Mouse (Mus musculus) midbrain, embryonic 14.5 days (tissue): ENCODE results near the gene Ism1. TPM values are rescaled to one million over a fixed set of nuclear protein-coding genes. Genes with fewer than 3 reads are reported as not detected.

Experiments used
- ATAC-seq: fragments of 200-750 bp; cut with Nextera tagmentation; 2 replicates; pipeline ENCODE4 v1.8.0; 2017; ENCODE audit warnings: moderate number of reproducible peaks, moderate library complexity; ENCODE audit not compliant: low FRiP score, low TSS enrichment
- DNase-seq: peaks from one replicate; pipeline ENCODE4 v3.0.0-alpha.2; 2015
- H3K27ac ChIP-seq: fragments of 300-500 bp; sonication (generic); replicated peaks from 2 replicates; pipeline ENCODE4 v1.5.1; 2014; ENCODE audit warnings: mild to moderate bottlenecking, low read depth, low read length, moderate library complexity
- H3K27me3 ChIP-seq: fragments of 300-500 bp; sonication (generic); 2 replicates; pipeline ENCODE4 v1.6.1; 2014; ENCODE audit warnings: low read length, control low read depth, mixed read lengths; ENCODE audit not compliant: control insufficient read depth, insufficient read depth
- H3K36me3 ChIP-seq: fragments of 300-500 bp; sonication (generic); 2 replicates; pipeline ENCODE4 v1.6.1; 2014; ENCODE audit warnings: low read length, control low read depth; ENCODE audit not compliant: control insufficient read depth, insufficient read depth
- H3K4me1 ChIP-seq: fragments of 300-500 bp; sonication (generic); 2 replicates; pipeline ENCODE4 v1.6.1; 2014; ENCODE audit warnings: mild to moderate bottlenecking, antibody characterized with exemption, low read length, control low read depth; ENCODE audit not compliant: control insufficient read depth, insufficient read depth
- H3K4me2 ChIP-seq: fragments of 300-500 bp; sonication (generic); 2 replicates; pipeline ENCODE4 v1.6.1; 2014; ENCODE audit warnings: mild to moderate bottlenecking, low read length, moderate library complexity
- H3K4me3 ChIP-seq: fragments of 300-500 bp; sonication (generic); replicated peaks from 2 replicates; pipeline ENCODE4 v1.5.1; 2014; ENCODE audit warnings: low read depth, low read length
- H3K9ac ChIP-seq: fragments of 300-500 bp; sonication (generic); replicated peaks from 2 replicates; pipeline ENCODE4 v1.6.1; 2014; ENCODE audit warnings: mild to moderate bottlenecking, low read length, moderate library complexity
- H3K9me3 ChIP-seq: fragments of 300-500 bp; sonication (generic); 2 replicates; pipeline ENCODE4 v1.6.1; 2016; ENCODE audit warnings: low read length, control low read depth, mixed read lengths; ENCODE audit not compliant: control insufficient read depth
- WGBS: fragments of 180-500 bp; shearing (Covaris S2); extraction: QIAGEN DNeasy Blood & Tissue Kit; methylation state at CpG from one replicate; pipeline ENCODE4 v1.1.7; 2014; 5-methylcytosine and 5-hydroxymethylcytosine counted together
- polyA plus RNA-seq: library from polyadenylated mRNA; unstranded; fragments of >200 nt; fragmentation: Nextera tagmentation; extraction: Ambion mirVana; gene quantifications from 2 replicates; pipeline ENCODE4 v1.2.1, GENCODE M21; 2014

Gene Ism1
- polyA plus RNA-seq, 1 experiment from 2014 or later, result 0.50 TPM

DNA sequence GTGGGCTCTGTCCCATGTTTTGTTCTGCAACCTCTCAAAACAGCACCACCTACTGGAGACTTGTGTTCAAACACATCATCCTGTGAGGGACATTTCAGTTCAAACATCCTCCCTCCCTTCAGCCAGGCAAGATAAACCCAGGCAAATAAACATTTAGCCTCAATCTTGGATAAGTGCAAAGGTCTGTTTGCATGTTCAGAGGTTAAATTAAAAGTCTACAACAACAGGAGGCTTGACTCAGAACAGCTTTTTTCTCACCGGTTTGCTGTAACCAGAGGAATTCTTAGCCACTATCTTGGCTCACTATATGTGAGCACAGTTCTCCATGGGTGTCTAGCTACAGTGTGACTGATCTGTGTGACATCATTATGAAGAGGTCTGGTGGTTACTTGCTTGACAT is 22.6 kb downstream of the Ism1 start:
- 90% methylated on average over 1 of the region's 1 CpGs for WGBS
- no peak overlapping the region for H3K4me3 ChIP-seq

DNA sequence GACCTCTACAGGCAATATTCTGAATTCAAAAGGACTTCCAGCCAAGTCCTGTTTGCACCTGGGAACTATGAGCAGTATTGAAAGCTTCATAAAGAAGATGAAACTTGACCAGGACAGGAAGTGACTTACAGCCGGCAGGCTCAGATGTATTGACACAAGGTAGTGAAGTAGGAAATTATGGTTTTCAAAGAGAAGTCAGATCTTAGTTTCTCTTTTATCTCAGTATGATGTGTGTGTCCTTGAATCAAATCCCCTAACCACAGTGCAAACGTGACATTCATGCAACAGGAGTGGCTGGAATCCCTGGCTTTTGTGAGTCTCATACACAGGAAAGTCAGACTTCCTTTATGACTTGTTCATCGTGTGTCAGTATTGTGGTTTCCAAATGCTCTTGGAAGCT is 27.0 kb downstream of the Ism1 start:
- Histone ChIP-seq H3K4me1 (no peaks in the 10 kb centered on the region), H3K36me3 (no peaks in the 10 kb centered on the region), H3K9ac (no peak overlapping the region), H3K27ac (no peak overlapping the region), H3K9me3 (peaks cover 6% of the 10 kb centered on the region; the same call in 1 of the 2 replicates), H3K27me3 (no peaks in the 10 kb centered on the region), H3K4me3 (no peak overlapping the region), H3K4me2 (no peak overlapping the region)
- WGBS, result 82% methylated on average over 3 of the region's 3 CpGs
- no peak for ATAC-seq
- no peak for DNase-seq

More for the DNA sequence above, 22.6 kb downstream of the Ism1 start:
- H3K9ac ChIP-seq, result no peak overlapping the region
- H3K36me3 ChIP-seq, result no peaks in the 10 kb centered on the region
- H3K27me3 ChIP-seq, result no peaks in the 10 kb centered on the region
- no peaks in the 10 kb centered on the region for H3K4me1 ChIP-seq
- no peak overlapping the region for H3K27ac ChIP-seq
- no peak overlapping the region for H3K4me2 ChIP-seq
- ATAC-seq (no peak), DNase-seq (no peak)
- H3K9me3 ChIP-seq, result peaks cover 6% of the 10 kb centered on the region; the same call in 1 of the 2 replicates

DNA sequence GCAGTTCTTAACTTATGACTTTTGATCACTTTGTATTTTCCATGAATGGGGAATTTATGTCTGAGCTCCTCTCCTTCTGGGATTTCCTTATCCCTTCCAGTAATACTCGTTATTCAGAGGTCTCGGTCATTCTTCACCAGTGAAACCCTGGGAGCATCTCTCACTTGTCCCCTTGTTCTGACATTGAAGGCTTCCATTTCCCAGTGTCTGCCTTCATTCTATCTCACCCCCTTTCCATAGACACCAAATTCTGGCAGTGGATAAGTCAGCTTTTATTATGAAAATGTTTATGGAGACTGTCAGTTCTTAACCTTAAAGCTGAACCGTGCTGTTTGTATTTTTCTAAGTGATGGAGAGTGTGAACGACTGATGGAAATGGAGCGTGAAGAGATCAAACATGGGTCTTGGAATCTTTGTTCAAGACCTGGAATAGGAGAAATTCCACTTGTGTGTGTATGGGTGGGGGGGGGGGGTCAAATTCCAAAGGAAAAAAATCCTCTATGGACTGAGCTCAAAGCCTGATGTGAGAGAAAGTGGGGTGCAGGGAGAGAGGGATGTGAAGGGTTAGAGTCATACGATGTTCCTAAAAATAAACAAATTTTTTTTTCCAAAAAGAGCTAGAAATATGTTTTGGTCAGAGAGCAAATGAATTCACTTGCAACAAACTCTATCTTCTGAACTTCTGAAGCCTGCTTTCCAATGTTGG is 30.4 kb downstream of the Ism1 start:
- DNase-seq (no peak), ATAC-seq (no peak)
- Histone ChIP-seq H3K4me3 (no peak overlapping the region), H3K4me2 (no peak overlapping the region), H3K9me3 (no peaks in the 10 kb centered on the region), H3K27ac (no peak overlapping the region), H3K36me3 (no peaks in the 10 kb centered on the region), H3K4me1 (no peaks in the 10 kb centered on the region), H3K9ac (no peak overlapping the region), H3K27me3 (no peaks in the 10 kb centered on the region)
- WGBS, result 46% methylated on average over 6 of the region's 6 CpGs

DNA sequence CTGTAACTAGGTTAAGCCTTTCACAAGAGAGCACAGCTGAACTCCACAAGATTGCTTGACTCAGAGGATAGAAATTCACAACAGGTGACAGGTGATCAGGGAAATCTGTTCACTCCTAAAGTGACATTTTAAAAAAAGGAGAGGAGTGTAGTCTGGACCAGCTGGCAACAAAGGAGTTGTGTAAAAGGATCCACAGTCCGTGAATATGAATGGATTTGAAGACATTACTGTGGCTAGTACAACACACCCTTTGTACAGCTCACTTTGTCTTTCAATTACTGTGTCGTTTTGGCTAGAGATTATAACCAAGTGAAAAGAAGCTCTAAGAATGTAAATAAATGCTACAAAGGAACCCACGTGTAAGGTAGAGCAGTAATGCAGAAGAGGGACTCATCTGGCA is 33.7 kb downstream of the Ism1 start:
- Histone ChIP-seq H3K27me3 (no peaks in the 10 kb centered on the region), H3K4me2 (no peak overlapping the region), H3K4me1 (no peaks in the 10 kb centered on the region), H3K27ac (no peak overlapping the region), H3K9me3 (no peaks in the 10 kb centered on the region), H3K9ac (no peak overlapping the region), H3K36me3 (no peaks in the 10 kb centered on the region), H3K4me3 (no peak overlapping the region)
- ATAC-seq, result 0 out of 2 replicates have a peak, but pooled peaks have one; percentile 27
- WGBS, result 19% methylated on average over 3 of the region's 3 CpGs
- DNase-seq, result no peak

DNA sequence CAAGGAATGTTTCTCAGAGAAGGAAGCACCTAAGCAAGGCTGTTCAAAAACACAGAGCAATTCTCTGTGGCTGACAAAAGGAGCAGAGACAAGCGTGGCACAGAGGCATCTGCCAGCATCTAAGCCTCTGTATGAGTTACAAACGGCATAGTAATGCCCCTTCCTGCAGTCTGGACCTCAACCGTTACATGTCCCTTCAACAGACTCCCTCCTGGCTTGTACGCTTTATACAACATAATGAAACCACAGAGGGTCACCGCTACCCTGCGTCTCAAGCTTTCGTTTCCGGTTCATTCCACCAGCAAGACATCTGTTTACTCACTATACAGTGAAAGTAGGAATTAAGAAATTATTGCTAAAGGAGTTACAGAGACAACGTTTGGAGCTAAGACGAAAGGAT is 34.1 kb downstream of the Ism1 start:
- Histone ChIP-seq H3K4me1 (no peaks in the 10 kb centered on the region), H3K9ac (no peak overlapping the region), H3K4me2 (no peak overlapping the region), H3K4me3 (no peak overlapping the region), H3K27ac (no peak overlapping the region), H3K27me3 (no peaks in the 10 kb centered on the region), H3K36me3 (no peaks in the 10 kb centered on the region), H3K9me3 (no peaks in the 10 kb centered on the region)
- 66% methylated on average over 10 of the region's 10 CpGs for WGBS
- DNase-seq, result peak; percentile 23
- ATAC-seq, result no peak; the same call in 1 of the 2 replicates

DNA sequence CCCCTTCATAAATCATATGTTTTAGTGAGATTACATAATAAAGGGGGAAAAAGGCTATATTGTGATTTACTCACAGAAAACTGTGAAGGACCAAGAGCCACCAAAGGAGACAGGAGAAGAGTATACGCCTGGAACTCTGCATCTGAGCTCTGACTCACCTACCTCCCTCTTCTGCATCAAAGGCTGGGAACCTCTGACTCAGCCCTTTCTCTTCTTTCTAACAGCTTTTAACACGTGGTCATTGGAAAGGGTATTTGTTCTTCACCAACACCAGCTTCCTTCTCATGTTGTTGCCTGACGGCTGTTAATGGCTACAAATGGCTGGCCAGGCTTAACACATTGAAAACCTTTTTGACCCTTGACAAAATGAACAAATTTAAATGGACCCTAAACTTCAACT is 36.2 kb downstream of the Ism1 start:
- WGBS, result 84% methylated on average over 3 of the region's 3 CpGs
- no peak overlapping the region for H3K4me2 ChIP-seq
- H3K36me3 ChIP-seq, result no peaks in the 10 kb centered on the region
- no peak overlapping the region for H3K4me3 ChIP-seq
- no peaks in the 10 kb centered on the region for H3K9me3 ChIP-seq
- H3K27me3 ChIP-seq, result no peaks in the 10 kb centered on the region
- no peak overlapping the region for H3K27ac ChIP-seq
- DNase-seq (no peak), ATAC-seq (no peak)
- H3K4me1 ChIP-seq, result no peaks in the 10 kb centered on the region
- no peak overlapping the region for H3K9ac ChIP-seq

DNA sequence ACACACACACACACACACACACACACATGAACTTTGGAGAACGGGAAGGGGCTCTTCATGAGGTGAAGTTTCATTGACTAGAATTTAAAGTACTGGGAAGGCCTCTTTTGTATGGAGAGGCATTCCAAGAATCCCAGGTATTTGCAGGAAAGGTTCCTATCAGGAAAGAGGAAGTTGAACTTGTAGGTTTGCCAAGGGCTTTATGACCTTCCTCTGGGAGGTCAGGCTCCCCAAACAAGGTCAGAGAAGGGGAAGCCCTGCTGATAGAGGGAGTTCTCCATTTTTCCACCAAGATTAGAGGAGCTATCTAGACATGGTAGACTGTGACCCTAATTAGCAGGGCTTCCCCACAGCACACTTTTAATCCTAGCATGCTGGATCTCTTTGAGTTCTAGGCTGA is 39.8 kb downstream of the Ism1 start:
- Histone ChIP-seq H3K36me3 (no peaks in the 10 kb centered on the region), H3K4me1 (no peaks in the 10 kb centered on the region), H3K4me3 (no peak overlapping the region), H3K4me2 (no peak overlapping the region), H3K27ac (no peak overlapping the region), H3K9ac (no peak overlapping the region), H3K9me3 (no peaks in the 10 kb centered on the region), H3K27me3 (no peaks in the 10 kb centered on the region)
- ATAC-seq, result no peak
- DNase-seq, result no peak
- 93% methylated on average over 1 of the region's 1 CpGs for WGBS

DNA sequence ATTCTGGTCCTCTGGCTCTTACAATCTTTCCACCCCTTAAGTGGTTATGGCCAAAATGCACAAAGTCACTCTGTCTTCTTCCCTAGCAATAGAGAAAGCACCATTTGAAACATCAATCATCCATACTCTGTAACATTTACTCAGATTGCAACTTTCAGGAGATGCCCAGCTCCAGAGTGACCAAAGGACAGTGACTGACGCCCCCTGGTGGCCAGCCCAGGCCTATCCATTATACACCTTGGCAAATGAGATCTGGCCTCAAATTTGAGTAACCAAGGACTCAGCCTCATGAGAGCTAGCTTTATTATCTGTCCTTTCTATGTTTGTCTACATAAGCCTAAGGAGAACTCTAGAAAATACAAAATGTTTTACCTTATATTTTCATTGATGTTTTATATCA is 44.7 kb downstream of the Ism1 start:
- Histone ChIP-seq H3K27ac (no peak overlapping the region), H3K4me3 (no peak overlapping the region), H3K4me1 (no peaks in the 10 kb centered on the region), H3K4me2 (no peak overlapping the region), H3K9me3 (no peaks in the 10 kb centered on the region), H3K36me3 (no peaks in the 10 kb centered on the region), H3K27me3 (no peaks in the 10 kb centered on the region), H3K9ac (no peak overlapping the region)
- ATAC-seq (no peak), DNase-seq (peak; percentile 63)
- WGBS, result 3% methylated on average over 1 of the region's 1 CpGs

DNA sequence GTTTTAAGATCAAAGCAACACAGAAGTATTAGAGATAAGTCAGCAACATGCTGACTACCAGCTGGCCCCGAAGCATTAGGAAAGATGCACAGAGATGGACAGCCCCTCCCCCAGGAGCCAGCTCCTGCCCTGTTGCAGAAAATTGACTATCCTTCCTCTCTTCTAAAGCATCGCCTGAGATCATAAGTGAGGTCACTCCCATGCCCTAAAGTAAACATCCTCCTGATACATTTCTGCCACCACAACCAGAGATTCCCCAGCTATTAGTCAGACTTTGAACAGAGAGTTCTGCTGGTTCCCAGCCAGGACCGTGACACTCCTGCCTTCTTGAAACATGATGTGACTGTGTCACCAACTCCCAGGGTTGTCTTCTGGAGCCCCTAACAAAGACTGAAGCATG is 45.3 kb downstream of the Ism1 start:
- Histone ChIP-seq H3K27me3 (no peaks in the 10 kb centered on the region), H3K9ac (no peak overlapping the region), H3K4me3 (no peak overlapping the region), H3K36me3 (no peaks in the 10 kb centered on the region), H3K4me2 (no peak overlapping the region), H3K4me1 (no peaks in the 10 kb centered on the region), H3K27ac (no peak overlapping the region), H3K9me3 (no peaks in the 10 kb centered on the region)
- WGBS, result 66% methylated on average over 3 of the region's 3 CpGs
- ATAC-seq (no peak), DNase-seq (no peak)
